Mouse (Mus musculus): ENCODE results near the gene Sync. TPM values are rescaled to one million over a fixed set of nuclear protein-coding genes. Genes with fewer than 3 reads are reported as not detected.

Gene Sync
- total and polyA plus RNA-seq, 2 experiments: 0.05 TPM; not detected in 1

DNA sequence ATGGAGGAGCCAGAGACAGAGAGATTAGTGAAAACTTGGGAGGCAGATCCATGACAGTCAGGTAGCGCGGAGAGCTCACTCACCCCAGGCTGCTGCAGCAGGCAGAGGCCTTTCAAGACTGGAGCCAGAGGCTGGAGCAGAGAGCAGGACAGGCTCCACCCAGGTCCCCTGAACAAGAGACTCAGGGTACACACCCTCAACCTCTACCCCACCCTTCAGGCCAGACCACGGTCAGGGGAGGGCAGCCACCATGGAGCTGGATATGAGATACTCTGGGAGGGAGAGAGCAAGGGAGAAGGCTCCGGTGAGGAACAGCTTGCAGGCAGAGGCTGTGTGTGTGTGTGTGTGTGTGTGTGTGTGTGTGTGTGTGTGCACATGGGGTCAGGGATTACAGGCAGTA lies 21.2 kb upstream of the Sync start:
- peaks cover 3% of the 10 kb centered on the region; the same call in 1 of the 2 replicates for H3K4me1 ChIP-seq (ENCODE audit: control insufficient read depth, insufficient read depth, low read length)
- WGBS: 94% methylated on average over 4 of the region's 4 CpGs

DNA sequence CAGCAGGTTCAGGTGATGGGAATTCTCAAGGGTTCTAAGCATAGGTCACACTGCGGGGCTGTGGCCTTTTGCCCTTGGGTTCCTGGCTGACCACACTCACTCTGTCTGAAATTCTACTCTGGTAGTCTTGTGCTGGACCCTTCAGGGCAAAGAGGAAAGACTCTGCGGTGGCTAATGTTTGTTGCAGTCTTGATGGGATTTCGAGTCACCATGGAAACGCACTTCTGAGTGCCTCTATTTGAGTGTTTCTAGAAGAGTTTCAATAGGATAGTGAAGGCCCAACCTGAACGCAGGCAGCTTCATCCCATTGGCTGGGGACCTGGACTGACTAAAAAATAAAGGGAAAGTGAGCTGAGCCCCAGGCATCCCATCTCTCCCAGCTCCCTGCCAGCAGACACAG lies 20.6 kb upstream of the Sync start:
- Histone ChIP-seq H3K4me1 (ENCODE audit: control insufficient read depth, insufficient read depth, low read length) (peaks cover 3% of the 10 kb centered on the region; the same call in 1 of the 2 replicates), H3K4me3 (ENCODE audit: insufficient read depth, low read depth, low read length) (no peak overlapping the region), H3K79me2 (ENCODE audit: control insufficient read depth, insufficient read depth, low read length) (no peaks in the 10 kb centered on the region), H3K36me3 (ENCODE audit: control insufficient read depth, insufficient read depth, low read length) (no peaks in the 10 kb centered on the region), H3K27ac (replicated peaks; ENCODE audit: insufficient read depth, low read depth, low read length) (no peak overlapping the region), H3K9ac (ENCODE audit: low read depth, low read length) (no peak overlapping the region), H3K27me3 (ENCODE audit: control insufficient read depth, insufficient read depth, low read length) (no peaks in the 10 kb centered on the region)
- no peak for DNase-seq (ENCODE audit: extremely low read depth, low read depth, low spot score)
- TF ChIP-seq POLR2A (IDR thresholded peaks at IDR 0.05; ENCODE audit: extremely low read depth, insufficient read depth, low read length) (no peak), CTCF (IDR thresholded peaks at IDR 0.05; ENCODE audit: low read depth, low read length) (no peak)
- WGBS: 96% methylated on average over 5 of the region's 5 CpGs

More for the DNA sequence above, 21.2 kb upstream of the Sync start:
- Histone ChIP-seq H3K79me2 (ENCODE audit: control insufficient read depth, insufficient read depth, low read length) (no peaks in the 10 kb centered on the region), H3K36me3 (ENCODE audit: control insufficient read depth, insufficient read depth, low read length) (no peaks in the 10 kb centered on the region), H3K4me3 (ENCODE audit: insufficient read depth, low read depth, low read length) (no peak overlapping the region), H3K27ac (replicated peaks; ENCODE audit: insufficient read depth, low read depth, low read length) (no peak overlapping the region), H3K9ac (ENCODE audit: low read depth, low read length) (no peak overlapping the region), H3K27me3 (ENCODE audit: control insufficient read depth, insufficient read depth, low read length) (no peaks in the 10 kb centered on the region)
- DNase-seq (ENCODE audit: extremely low read depth, low read depth, low spot score): no peak
- no peak for TF ChIP-seq CTCF (IDR thresholded peaks at IDR 0.05; ENCODE audit: low read depth, low read length)

DNA sequence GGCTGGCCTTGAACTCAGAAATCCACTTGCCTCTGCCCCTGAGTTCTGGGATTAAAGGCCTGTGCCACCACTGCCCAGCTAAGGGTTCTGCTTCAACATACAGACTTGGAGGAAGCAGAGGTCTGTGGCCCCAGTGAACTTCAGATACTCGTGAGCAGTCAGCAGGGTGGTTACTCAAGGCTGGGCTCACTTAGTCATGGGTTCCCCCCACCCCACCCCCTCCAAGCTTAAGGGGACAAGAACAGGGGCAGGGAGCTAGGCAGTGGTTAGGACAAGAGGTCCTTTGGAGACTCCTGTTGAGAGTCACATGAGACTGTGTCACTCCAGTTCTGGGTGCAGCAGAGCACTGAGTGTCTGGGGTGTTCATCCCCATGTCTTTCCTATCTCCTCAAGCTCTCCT lies 18.7 kb upstream of the Sync start:
- H3K9ac ChIP-seq (ENCODE audit: low read depth, low read length): no peak overlapping the region
- no peak for DNase-seq (ENCODE audit: extremely low read depth, low read depth, low spot score)
- 56% methylated on average over 1 of the region's 1 CpGs for WGBS
- no peaks in the 10 kb centered on the region for H3K36me3 ChIP-seq (ENCODE audit: control insufficient read depth, insufficient read depth, low read length)
- no peak overlapping the region for H3K27ac ChIP-seq (replicated peaks; ENCODE audit: insufficient read depth, low read depth, low read length)
- peaks cover 6% of the 10 kb centered on the region for H3K4me1 ChIP-seq (ENCODE audit: control insufficient read depth, insufficient read depth, low read length)
- TF ChIP-seq POLR2A (IDR thresholded peaks at IDR 0.05; ENCODE audit: extremely low read depth, insufficient read depth, low read length) (no peak), CTCF (IDR thresholded peaks at IDR 0.05; ENCODE audit: low read depth, low read length) (no peak)
- H3K79me2 ChIP-seq (ENCODE audit: control insufficient read depth, insufficient read depth, low read length): no peaks in the 10 kb centered on the region
- H3K4me3 ChIP-seq (ENCODE audit: insufficient read depth, low read depth, low read length): no peak overlapping the region
- no peaks in the 10 kb centered on the region for H3K27me3 ChIP-seq (ENCODE audit: control insufficient read depth, insufficient read depth, low read length)

DNA sequence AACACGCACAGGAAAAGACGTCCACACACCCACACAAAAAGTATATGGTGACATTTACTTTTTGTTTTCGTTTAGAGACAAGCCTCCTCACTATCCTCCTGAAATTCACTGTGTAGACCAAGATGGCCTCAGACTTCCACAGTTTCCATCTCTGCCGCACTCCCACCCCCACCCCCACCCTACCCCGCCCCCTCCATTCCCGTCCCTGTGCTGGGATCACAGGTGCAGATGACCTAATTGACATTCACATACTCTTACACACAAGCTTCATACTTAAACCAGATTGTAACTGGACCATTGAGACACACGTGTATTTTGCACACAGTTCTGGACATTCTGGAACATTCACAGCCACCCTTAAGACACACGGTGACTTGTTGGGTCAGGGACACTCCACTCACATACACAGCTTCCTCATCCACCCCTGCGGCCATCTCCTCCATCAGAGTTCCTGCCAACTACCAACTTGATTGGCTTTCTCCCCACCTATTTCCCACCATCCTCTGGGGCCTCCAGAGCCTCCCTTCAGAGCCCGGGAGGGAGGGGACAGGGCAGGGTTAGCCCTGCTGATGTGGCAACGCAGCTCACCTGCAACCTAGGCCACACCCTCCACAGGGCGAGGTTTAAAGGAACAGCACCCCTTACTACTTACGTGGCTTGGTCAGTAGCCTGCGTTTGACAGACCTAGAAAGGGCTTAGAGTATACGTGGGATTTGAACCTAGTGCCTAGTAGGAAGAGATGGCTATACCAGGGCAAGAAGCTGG lies 15.2 kb upstream of the Sync start:
- no peak for TF ChIP-seq POLR2A (IDR thresholded peaks at IDR 0.05; ENCODE audit: extremely low read depth, insufficient read depth, low read length)
- TF ChIP-seq CTCF (IDR thresholded peaks at IDR 0.05; ENCODE audit: low read depth, low read length): no peak
- Histone ChIP-seq H3K79me2 (ENCODE audit: control insufficient read depth, insufficient read depth, low read length) (no peaks in the 10 kb centered on the region), H3K27me3 (ENCODE audit: control insufficient read depth, insufficient read depth, low read length) (no peaks in the 10 kb centered on the region), H3K36me3 (ENCODE audit: control insufficient read depth, insufficient read depth, low read length) (no peaks in the 10 kb centered on the region), H3K4me1 (ENCODE audit: control insufficient read depth, insufficient read depth, low read length) (peaks cover 6% of the 10 kb centered on the region), H3K4me3 (ENCODE audit: insufficient read depth, low read depth, low read length) (peak overlapping the region; percentile 41), H3K9ac (ENCODE audit: low read depth, low read length) (no peak overlapping the region), H3K27ac (replicated peaks; ENCODE audit: insufficient read depth, low read depth, low read length) (no peak overlapping the region; the same call in 1 of the 2 replicates)
- 12% methylated on average over 15 of the region's 15 CpGs for WGBS
- DNase-seq (ENCODE audit: extremely low read depth, low read depth, low spot score): peak; percentile 71

DNA sequence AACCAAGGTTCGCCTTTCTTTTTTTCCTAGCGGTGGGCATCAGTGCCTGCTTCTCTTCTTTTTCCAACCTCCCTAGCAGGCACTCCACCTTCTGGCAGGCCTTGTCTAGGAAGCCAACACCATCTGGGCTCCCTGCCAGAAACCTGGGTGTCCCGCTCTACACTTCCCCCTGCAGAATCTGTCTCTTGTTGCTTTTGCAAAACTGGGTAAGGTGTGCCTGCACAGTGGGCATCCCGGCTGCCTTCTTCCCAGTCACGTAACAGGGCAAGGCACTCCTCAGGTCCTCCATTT lies 14.7 kb upstream of the Sync start:
- Histone ChIP-seq H3K79me2 (ENCODE audit: control insufficient read depth, insufficient read depth, low read length) (no peaks in the 10 kb centered on the region), H3K27ac (replicated peaks; ENCODE audit: insufficient read depth, low read depth, low read length) (no peak overlapping the region), H3K4me1 (ENCODE audit: control insufficient read depth, insufficient read depth, low read length) (peaks cover 6% of the 10 kb centered on the region), H3K9ac (ENCODE audit: low read depth, low read length) (no peak overlapping the region), H3K4me3 (ENCODE audit: insufficient read depth, low read depth, low read length) (peak overlapping the region; percentile 41; the same call in 1 of the 2 replicates), H3K27me3 (ENCODE audit: control insufficient read depth, insufficient read depth, low read length) (no peaks in the 10 kb centered on the region), H3K36me3 (ENCODE audit: control insufficient read depth, insufficient read depth, low read length) (no peaks in the 10 kb centered on the region)
- 32% methylated on average over 5 of the region's 5 CpGs for WGBS
- TF ChIP-seq POLR2A (IDR thresholded peaks at IDR 0.05; ENCODE audit: extremely low read depth, insufficient read depth, low read length) (no peak), CTCF (IDR thresholded peaks at IDR 0.05; ENCODE audit: low read depth, low read length) (peak; percentile 28; the same call in 1 of the 2 replicates)
- no peak for DNase-seq (ENCODE audit: extremely low read depth, low read depth, low spot score)

DNA sequence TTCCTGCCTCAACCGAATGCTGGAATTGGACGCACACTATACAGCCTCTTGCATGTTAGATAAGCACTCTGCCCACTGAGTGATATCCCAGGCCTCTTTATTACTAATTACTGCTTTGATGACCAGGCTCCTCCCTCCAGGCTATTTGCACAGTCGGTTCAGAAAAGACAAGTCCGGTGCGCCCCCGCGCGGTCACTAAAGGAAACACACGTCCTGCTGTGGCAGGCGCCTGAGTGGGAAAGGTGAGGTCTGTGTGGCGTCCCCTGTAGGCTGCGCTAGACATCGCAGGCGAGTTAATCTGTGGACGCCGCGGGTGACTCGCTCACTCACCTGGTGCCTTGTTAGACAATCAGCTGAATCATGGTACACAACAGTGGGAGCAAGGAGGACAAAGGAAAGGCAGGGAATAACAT lies 11.0 kb upstream of the Sync start:
- H3K27ac ChIP-seq (replicated peaks; ENCODE audit: insufficient read depth, low read depth, low read length): no peak overlapping the region
- H3K9ac ChIP-seq (ENCODE audit: low read depth, low read length): no peak overlapping the region
- TF ChIP-seq CTCF (IDR thresholded peaks at IDR 0.05; ENCODE audit: low read depth, low read length) (peak; percentile 100), POLR2A (IDR thresholded peaks at IDR 0.05; ENCODE audit: extremely low read depth, insufficient read depth, low read length) (no peak)
- no peaks in the 10 kb centered on the region for H3K36me3 ChIP-seq (ENCODE audit: control insufficient read depth, insufficient read depth, low read length)
- H3K27me3 ChIP-seq (ENCODE audit: control insufficient read depth, insufficient read depth, low read length): no peaks in the 10 kb centered on the region
- no peak overlapping the region for H3K4me3 ChIP-seq (ENCODE audit: insufficient read depth, low read depth, low read length)
- no peaks in the 10 kb centered on the region for H3K79me2 ChIP-seq (ENCODE audit: control insufficient read depth, insufficient read depth, low read length)
- DNase-seq (ENCODE audit: extremely low read depth, low read depth, low spot score): peak; percentile 73
- H3K4me1 ChIP-seq (ENCODE audit: control insufficient read depth, insufficient read depth, low read length): peaks cover 6% of the 10 kb centered on the region
- WGBS: 1% methylated on average over 18 of the region's 18 CpGs

Measured in liver, adult 2 months (tissue).